Mouse (Mus musculus) neural tube, embryonic 14.5 days (tissue): ENCODE measurements around the gene Ninj1. TPM values are rescaled to one million over a fixed set of nuclear protein-coding genes. Genes with fewer than 3 reads are reported as not detected.

ENCODE experiments used
- ATAC-seq: fragments of 200-750 bp; cut with Nextera tagmentation; 2 replicates; pipeline ENCODE4 v1.8.0; 2017; ENCODE audit warnings: low read depth, mild to moderate bottlenecking, moderate TSS enrichment, moderate library complexity
- H3K27ac ChIP-seq: fragments of 300-500 bp; sonication (generic); 2 replicates; pipeline ENCODE4 v1.5.1; 2014; ENCODE audit warnings: low read depth, mild to moderate bottlenecking, control low read depth, low read length, moderate library complexity, mixed read lengths
- H3K27me3 ChIP-seq: fragments of 300-500 bp; sonication (generic); 2 replicates; pipeline ENCODE4 v1.6.1; 2014; ENCODE audit warnings: low read length; ENCODE audit not compliant: control insufficient read depth, insufficient read depth
- H3K36me3 ChIP-seq: fragments of 300-500 bp; sonication (generic); 2 replicates; pipeline ENCODE4 v1.6.1; 2014; ENCODE audit warnings: low read length, mixed read lengths; ENCODE audit not compliant: control insufficient read depth, insufficient read depth
- H3K4me1 ChIP-seq: fragments of 300-500 bp; sonication (generic); 2 replicates; pipeline ENCODE4 v1.6.1; 2014; ENCODE audit warnings: low read length; ENCODE audit not compliant: control insufficient read depth, insufficient read depth
- H3K4me2 ChIP-seq: fragments of 300-500 bp; sonication (generic); 2 replicates; pipeline ENCODE4 v1.6.1; 2014; ENCODE audit warnings: mild to moderate bottlenecking, low read depth, low read length, control low read depth
- H3K4me3 ChIP-seq: fragments of 300-500 bp; sonication (generic); 2 replicates; pipeline ENCODE4 v1.5.1; 2014; ENCODE audit warnings: low read depth, low read length, control low read depth, mixed read lengths
- H3K9ac ChIP-seq: fragments of 300-500 bp; sonication (generic); replicated peaks from 2 replicates; pipeline ENCODE4 v1.6.1; 2014; ENCODE audit warnings: low read depth, mild to moderate bottlenecking, control low read depth, low read length, mixed read lengths
- H3K9me3 ChIP-seq: fragments of 300-500 bp; sonication (generic); 2 replicates; pipeline ENCODE4 v1.6.1; 2016; ENCODE audit warnings: low read length; ENCODE audit not compliant: control insufficient read depth
- WGBS: fragments of 180-500 bp; shearing (Covaris S2); extraction: QIAGEN DNeasy Blood & Tissue Kit; methylation state at CpG from one replicate; pipeline ENCODE4 v1.1.7; 2014; 5-methylcytosine and 5-hydroxymethylcytosine counted together
- polyA plus RNA-seq: library from polyadenylated mRNA; unstranded; fragments of >200 nt; fragmentation: Nextera tagmentation; extraction: Ambion mirVana; gene quantifications from 2 replicates; pipeline ENCODE4 v1.2.1, GENCODE M21; 2014

Ninj1 gene
- polyA plus RNA-seq, 1 experiment from 2014 or later, result 29.0 TPM

DNA sequence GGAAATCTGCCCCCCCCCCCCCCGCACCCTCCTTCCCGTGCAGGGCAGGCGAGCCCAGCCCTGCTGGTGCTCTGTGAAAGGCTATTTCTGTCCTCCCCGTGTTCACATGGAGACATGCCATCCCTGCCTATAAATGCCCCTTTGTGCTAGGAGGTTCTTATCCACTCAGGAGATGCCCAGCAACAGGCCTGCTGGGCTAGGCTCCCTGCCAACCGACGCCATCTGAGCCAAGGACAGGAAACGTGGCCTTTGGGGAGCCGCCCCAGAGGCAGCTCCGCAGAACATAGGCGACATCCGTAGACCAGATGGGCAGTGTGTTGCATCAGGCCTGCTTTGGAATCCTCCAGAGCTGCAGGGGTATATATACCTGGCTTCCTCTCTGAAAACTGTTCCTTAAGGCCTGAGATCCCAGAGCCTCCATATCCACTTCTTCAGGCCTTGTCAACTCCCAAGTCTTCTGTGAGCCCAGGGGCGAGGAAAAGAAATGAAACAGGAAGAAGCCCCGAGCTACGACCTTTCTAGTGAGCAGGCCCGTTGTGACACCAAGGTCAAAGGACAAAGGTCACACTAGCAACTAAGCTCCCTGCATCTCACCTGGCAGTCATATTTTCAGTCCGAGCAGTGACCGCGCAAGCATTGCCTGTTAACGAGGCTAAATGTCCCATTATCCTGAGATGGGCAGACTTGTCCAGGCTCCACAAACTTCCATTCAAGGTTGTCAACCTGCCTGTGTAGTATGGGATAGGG lies 8.3 kb upstream of the Ninj1 start:
- H3K4me3 ChIP-seq, result no peak overlapping the region
- WGBS, result 55% methylated on average over 19 of the region's 19 CpGs
- H3K36me3 ChIP-seq, result no peaks in the 10 kb centered on the region
- peak; percentile 90; the same call in 1 of the 2 replicates for ATAC-seq
- no peak overlapping the region for H3K9ac ChIP-seq
- H3K4me2 ChIP-seq, result no peak overlapping the region
- no peaks in the 10 kb centered on the region for H3K27me3 ChIP-seq
- H3K9me3 ChIP-seq, result no peaks in the 10 kb centered on the region
- H3K4me1 ChIP-seq, result no peaks in the 10 kb centered on the region
- H3K27ac ChIP-seq, result peak overlapping the region; percentile 34; the same call in 1 of the 2 replicates

DNA sequence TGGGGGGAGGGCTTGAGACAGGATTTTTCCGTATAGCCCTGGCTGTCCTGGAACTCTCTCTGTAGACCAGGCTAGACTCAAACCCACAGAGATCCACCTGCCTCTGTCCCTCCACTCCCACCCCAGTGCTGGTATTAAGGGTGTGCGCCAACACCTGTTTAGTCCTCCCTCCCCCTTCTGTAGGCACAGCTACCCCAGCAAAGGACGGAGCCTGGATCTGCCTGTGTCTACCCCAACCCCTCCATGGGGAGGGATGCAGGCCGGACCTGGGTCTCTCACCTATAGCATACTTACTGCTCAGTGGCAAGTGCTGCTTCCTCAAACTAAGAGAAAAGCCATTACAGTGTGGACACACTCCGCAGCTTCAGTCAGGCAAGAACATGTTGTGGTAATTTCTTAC lies 7.0 kb upstream of the Ninj1 start:
- H3K4me3 ChIP-seq, result no peak overlapping the region
- H3K9ac ChIP-seq, result no peak overlapping the region
- H3K4me2 ChIP-seq, result no peak overlapping the region
- 87% methylated on average over 5 of the region's 5 CpGs for WGBS
- H3K9me3 ChIP-seq, result no peaks in the 10 kb centered on the region
- no peaks in the 10 kb centered on the region for H3K36me3 ChIP-seq
- no peaks in the 10 kb centered on the region for H3K27me3 ChIP-seq
- no peak for ATAC-seq
- H3K27ac ChIP-seq, result no peak overlapping the region
- no peaks in the 10 kb centered on the region for H3K4me1 ChIP-seq

DNA sequence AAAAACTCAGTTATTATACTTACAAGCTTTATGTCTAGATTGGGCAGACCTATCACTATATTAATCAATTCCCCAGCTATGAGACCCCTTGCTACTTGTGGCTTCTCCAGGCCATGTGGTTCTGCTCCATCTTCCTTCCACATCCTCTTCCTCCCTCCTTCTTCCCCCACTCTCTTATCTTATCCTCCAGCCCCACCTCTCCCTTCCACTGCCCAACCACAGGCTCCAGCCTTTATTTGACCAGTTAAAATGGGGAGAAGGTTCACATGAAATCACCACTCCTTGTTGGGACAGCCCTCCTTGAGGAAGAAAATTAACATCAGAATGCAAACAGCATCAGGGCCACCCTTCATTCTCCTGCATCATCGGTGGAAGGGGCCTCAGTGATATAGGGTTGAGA lies 6.6 kb upstream of the Ninj1 start:
- no peak overlapping the region for H3K9ac ChIP-seq
- no peak overlapping the region for H3K4me3 ChIP-seq
- no peaks in the 10 kb centered on the region for H3K4me1 ChIP-seq
- no peak overlapping the region for H3K4me2 ChIP-seq
- H3K36me3 ChIP-seq, result no peaks in the 10 kb centered on the region
- H3K9me3 ChIP-seq, result no peaks in the 10 kb centered on the region
- no peak for ATAC-seq
- WGBS, result 38% methylated on average over 1 of the region's 1 CpGs
- H3K27me3 ChIP-seq, result no peaks in the 10 kb centered on the region
- H3K27ac ChIP-seq, result no peak overlapping the region

DNA sequence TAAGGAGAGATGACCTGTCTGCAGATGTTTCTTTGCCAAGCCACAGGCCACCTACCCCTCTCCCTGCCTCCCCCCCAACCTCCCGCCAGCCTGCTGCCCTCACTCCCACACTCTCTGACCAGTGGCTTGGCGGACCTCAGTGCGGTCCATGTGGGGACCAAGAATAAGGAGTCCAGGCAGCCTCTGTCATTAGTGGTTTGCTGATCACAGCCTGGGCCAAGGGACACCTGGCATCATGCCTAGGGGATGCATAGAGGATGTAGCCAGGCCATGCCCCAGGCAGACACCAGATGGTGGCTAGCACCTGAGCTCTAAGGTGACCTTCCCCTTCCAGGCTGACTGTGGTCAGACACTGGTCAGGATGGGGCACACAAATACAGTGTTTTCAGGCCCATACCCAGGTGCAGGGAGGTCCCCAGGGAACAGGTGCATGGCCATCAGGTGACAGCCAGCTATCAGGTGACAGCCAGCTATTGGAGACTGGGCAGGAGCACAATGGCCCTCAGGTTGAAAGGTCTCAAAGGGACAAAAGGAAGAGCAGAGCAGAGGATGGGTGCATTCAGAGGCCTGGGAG lies 5.8 kb upstream of the Ninj1 start:
- H3K27ac ChIP-seq, result no peak overlapping the region
- H3K9ac ChIP-seq, result no peak overlapping the region
- 92% methylated on average over 3 of the region's 3 CpGs for WGBS
- H3K9me3 ChIP-seq, result no peaks in the 10 kb centered on the region
- no peaks in the 10 kb centered on the region for H3K36me3 ChIP-seq
- no peak for ATAC-seq
- H3K4me2 ChIP-seq, result no peak overlapping the region
- no peaks in the 10 kb centered on the region for H3K27me3 ChIP-seq
- no peaks in the 10 kb centered on the region for H3K4me1 ChIP-seq
- H3K4me3 ChIP-seq, result no peak overlapping the region

DNA sequence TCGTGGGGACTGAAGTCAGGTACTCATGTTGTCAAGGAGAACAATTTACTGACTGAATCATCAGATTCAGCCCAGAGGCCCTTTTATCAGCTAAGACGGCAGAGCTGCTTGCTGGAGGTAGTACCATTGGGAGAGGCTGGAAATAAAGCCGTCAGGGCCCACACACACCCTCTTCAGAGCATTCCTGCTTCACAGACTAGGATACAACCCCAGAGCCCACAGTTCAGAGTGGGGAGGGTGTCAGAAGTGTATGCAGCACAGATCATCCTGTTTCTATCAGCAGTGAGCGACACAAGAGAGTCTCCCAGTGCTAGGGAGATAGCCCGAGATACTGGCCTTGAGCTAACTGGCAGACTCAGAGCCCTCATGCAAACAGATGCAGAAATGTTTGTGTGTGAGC lies 4.1 kb upstream of the Ninj1 start:
- Histone ChIP-seq H3K36me3 (no peaks in the 10 kb centered on the region), H3K27ac (no peak overlapping the region), H3K9ac (no peak overlapping the region), H3K4me2 (no peak overlapping the region), H3K4me1 (peaks cover 5% of the 10 kb centered on the region; the same call in 1 of the 2 replicates), H3K4me3 (no peak overlapping the region), H3K9me3 (no peaks in the 10 kb centered on the region), H3K27me3 (no peaks in the 10 kb centered on the region)
- no peak for ATAC-seq
- WGBS, result 54% methylated on average over 5 of the region's 5 CpGs

DNA sequence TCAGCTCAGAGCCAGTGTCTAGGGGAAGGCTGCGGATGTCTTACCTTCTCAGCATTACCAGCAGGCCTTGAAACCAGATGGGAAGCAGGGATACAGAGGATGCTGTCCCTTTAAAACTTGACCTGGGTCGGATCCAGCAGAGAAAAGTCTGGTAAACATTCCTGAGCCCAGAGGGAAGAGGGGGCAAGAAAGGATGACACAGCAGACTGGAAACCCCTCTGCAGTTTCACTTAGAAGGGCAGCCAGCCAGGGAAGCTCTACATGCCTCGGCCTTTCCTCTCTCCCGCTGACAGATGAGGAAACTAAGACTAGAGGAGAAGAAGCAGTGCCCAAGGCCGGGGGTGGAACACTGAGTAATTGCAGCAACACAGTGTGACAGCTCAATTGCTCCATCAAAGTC lies 3.6 kb upstream of the Ninj1 start:
- H3K27ac ChIP-seq, result no peak overlapping the region
- H3K9me3 ChIP-seq, result no peaks in the 10 kb centered on the region
- no peak for ATAC-seq
- peaks cover 10% of the 10 kb centered on the region; the same call in 1 of the 2 replicates for H3K4me1 ChIP-seq
- H3K4me2 ChIP-seq, result no peak overlapping the region
- H3K36me3 ChIP-seq, result no peaks in the 10 kb centered on the region
- no peaks in the 10 kb centered on the region for H3K27me3 ChIP-seq
- WGBS, result 70% methylated on average over 5 of the region's 5 CpGs
- no peak overlapping the region for H3K4me3 ChIP-seq
- H3K9ac ChIP-seq, result no peak overlapping the region

DNA sequence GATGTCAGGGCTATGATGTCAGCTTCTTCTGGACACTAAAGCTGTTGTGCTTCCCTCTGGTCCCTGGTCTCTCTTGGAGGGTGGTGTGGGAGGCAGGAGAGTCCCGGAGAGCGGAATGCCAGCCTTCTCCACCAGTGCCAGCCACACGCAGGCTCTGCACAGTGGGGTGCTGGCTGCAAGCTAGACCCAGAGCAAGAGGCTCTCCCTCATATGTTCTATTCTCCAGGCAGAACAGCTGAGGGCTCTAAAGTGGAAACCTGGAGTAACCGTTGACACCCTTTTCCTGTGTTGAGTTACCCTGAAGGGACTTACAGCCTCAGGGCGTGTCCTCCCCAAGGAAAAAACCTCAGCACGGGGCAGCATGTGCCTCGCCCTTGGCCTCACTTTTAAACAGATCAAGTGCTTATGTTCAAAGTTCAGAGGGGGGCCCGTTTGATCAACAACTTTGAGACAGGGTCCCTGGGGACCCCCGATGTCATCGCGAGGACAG lies 442 bp upstream of the Ninj1 start:
- H3K9ac ChIP-seq, result peak overlapping the region; percentile 58
- H3K27ac ChIP-seq, result no peak overlapping the region

DNA sequence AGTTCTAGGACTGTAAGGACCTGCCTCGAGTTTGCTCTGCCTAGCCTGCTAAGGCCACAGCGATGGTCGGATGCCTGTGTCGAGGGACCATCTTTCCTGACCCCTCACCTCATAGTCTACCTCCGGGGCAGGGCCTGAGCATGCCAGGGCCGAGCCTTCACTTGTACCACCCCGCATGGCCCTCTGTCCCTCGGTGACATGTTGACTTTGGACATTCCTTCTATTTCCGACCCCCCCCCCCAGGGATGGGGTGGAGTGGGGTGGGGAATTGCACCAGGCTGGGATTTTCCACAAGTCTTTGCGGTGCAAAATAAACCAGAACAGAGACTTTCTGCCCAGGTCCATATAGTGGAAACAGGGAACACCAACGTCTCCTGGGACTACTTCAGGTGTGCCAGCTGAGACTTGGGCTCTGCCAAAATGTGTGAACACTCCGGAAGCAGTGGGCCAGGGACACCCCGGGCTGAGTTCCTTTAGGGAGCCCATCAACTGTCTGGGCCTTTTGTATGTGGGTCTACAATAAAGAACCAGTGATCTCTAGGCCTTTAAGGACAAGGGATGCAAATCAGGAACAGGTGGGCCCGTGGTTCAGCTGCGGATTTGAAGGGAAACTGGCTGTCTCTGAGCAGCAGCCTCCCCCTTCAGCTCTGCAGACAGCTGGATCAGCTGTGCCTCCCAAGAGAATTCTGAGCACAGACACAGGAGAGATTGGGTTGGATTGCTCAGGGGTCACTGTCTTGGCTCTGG lies 1.1 kb downstream of the Ninj1 start:
- peak overlapping the region; percentile 60 for H3K4me3 ChIP-seq
- no peaks in the 10 kb centered on the region for H3K9me3 ChIP-seq
- peaks cover 16% of the 10 kb centered on the region; the same call in 1 of the 2 replicates for H3K4me1 ChIP-seq
- H3K27ac ChIP-seq, result no peak overlapping the region
- no peaks in the 10 kb centered on the region for H3K27me3 ChIP-seq
- H3K36me3 ChIP-seq, result no peaks in the 10 kb centered on the region
- peak; percentile 21; the same call in 1 of the 2 replicates for ATAC-seq
- peak overlapping the region; percentile 98 for H3K4me2 ChIP-seq
- WGBS, result 25% methylated on average over 15 of the region's 15 CpGs
- H3K9ac ChIP-seq, result peak overlapping the region; percentile 58

More for the DNA sequence above, 442 bp upstream of the Ninj1 start:
- Histone ChIP-seq H3K4me3 (peak overlapping the region; percentile 60), H3K36me3 (no peaks in the 10 kb centered on the region), H3K9me3 (no peaks in the 10 kb centered on the region), H3K4me1 (peaks cover 16% of the 10 kb centered on the region; the same call in 1 of the 2 replicates), H3K4me2 (peak overlapping the region; percentile 98), H3K27me3 (no peaks in the 10 kb centered on the region)
- ATAC-seq, result peak; percentile 22
- WGBS, result 20% methylated on average over 11 of the region's 11 CpGs

DNA sequence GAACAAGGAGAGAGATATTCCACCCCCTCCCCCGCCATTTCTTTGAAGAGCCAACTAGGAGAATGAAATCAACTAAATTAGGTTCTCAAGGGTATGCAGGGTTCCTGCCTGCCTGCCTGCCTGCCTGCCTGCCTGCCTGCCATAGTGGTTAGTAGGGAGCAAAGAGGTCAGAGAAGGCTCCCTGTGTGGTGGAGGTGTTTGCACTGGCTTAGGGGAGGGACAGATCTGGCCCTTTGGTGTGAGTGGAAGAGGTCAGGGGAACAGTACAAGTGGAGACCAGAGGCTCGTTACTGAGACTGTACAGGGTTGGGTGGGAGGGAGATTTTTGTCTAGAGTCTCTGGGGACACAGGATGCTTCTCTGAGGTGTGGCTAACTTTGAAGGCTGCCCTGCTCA lies 1.7 kb downstream of the Ninj1 start:
- Histone ChIP-seq H3K4me2 (no peak overlapping the region), H3K9ac (no peak overlapping the region), H3K36me3 (no peaks in the 10 kb centered on the region), H3K27ac (no peak overlapping the region), H3K27me3 (no peaks in the 10 kb centered on the region), H3K4me1 (peaks cover 16% of the 10 kb centered on the region; the same call in 1 of the 2 replicates), H3K4me3 (no peak overlapping the region), H3K9me3 (no peaks in the 10 kb centered on the region)
- WGBS, result 70% methylated on average over 2 of the region's 2 CpGs
- no peak for ATAC-seq
